In the genomic region with DNA sequence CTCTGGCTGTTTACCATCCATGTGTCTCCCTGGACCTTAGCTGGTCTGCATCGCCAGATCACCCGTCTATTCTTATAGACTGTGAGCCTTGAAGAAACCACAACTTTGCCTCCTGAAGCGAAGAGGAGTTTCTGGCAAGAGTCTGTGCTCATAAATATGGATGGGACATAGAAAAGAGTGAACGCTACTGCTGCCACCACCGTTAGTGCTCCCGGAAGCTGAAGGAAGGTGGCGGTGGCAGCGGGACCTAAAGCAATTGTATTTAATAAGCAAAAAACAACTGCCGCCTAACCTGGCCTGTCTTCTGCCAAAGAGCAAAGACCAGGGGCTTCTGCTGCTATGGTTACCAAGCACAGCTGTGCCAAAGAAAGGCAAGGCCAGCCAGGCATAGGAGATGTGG, we compare ENCODE assay signal across 10 mouse cellular contexts. TPM values are rescaled to one million over a fixed set of nuclear protein-coding genes. Genes with fewer than 3 reads are reported as not detected.
A peak's percentile ranks its signal among the peaks of the same experiment; 100 is the strongest.
DNase-seq lines count a peak whose midpoint lies in the region; ATAC-seq and TF ChIP-seq lines count a peak whose summit lies in the region.
"Had no signal": no experiment of that assay in that cellular context is flagged by ENCODE, and none has a peak within 500 bp of the region (broad histone marks: within the 10 kb centered on the region; RNA-seq: fewer than 3 reads in every experiment).

No protein-coding gene starts in this region.

- H3K4me2 ChIP-seq in stomach, embryonic 15.5 days = no peak overlapping the region
- H3K4me2 ChIP-seq in stomach, postnatal 0 days (replicated peaks; ENCODE audit: low read depth) = no peak overlapping the region
- no peak overlapping the region for H3K4me2 ChIP-seq in limb, embryonic 13.5 days (replicated peaks)
- H3K4me2 ChIP-seq: lung, embryonic 15.5 days had no signal

- H3K9ac ChIP-seq in stomach, embryonic 15.5 days = no peak overlapping the region
- H3K9ac ChIP-seq in stomach, postnatal 0 days (ENCODE audit: low read length) = no peak overlapping the region
- H3K9ac ChIP-seq in limb, embryonic 13.5 days = no peak overlapping the region
- H3K9ac ChIP-seq: lung, embryonic 15.5 days had no signal

- 87% methylated on average over 9 of the region's 9 CpGs for WGBS in stomach, embryonic 15.5 days
- WGBS in stomach, postnatal 0 days = 88% methylated on average over 9 of the region's 9 CpGs
- WGBS in limb, embryonic 13.5 days = 92% methylated on average over 9 of the region's 9 CpGs

- 0 out of 2 replicates have a peak overlapping the region, but pooled peaks have one; percentile 97 for H3K27ac ChIP-seq in stomach, embryonic 15.5 days
- H3K27ac ChIP-seq in stomach, postnatal 0 days (replicated peaks) = no peak overlapping the region
- H3K27ac ChIP-seq in limb, embryonic 13.5 days = peak overlapping the region; percentile 29; the same call in 1 of the 2 replicates

- ATAC-seq in frontal cortex, adult (ENCODE audit: low TSS enrichment) = peak; percentile 25; the same call in 1 of the 2 replicates
- ATAC-seq in stomach, embryonic 15.5 days (ENCODE audit: insufficient read depth, low FRiP score, low read depth) = no peak
- ATAC-seq in stomach, postnatal 0 days (ENCODE audit: low FRiP score, low TSS enrichment) = no peak
- ATAC-seq in limb, embryonic 13.5 days (ENCODE audit: low FRiP score, low read depth) = no peak

- no peaks in the 10 kb centered on the region for H3K36me3 ChIP-seq in stomach, embryonic 15.5 days
- no peaks in the 10 kb centered on the region for H3K36me3 ChIP-seq in stomach, postnatal 0 days (ENCODE audit: control insufficient read depth, insufficient read depth, low read length)
- no peaks in the 10 kb centered on the region for H3K36me3 ChIP-seq in limb, embryonic 13.5 days
- H3K36me3 ChIP-seq: G1E; lung, embryonic 15.5 days had no signal

- H3K9me3 ChIP-seq in stomach, embryonic 15.5 days = no peaks in the 10 kb centered on the region
- no peaks in the 10 kb centered on the region for H3K9me3 ChIP-seq in stomach, postnatal 0 days (ENCODE audit: control insufficient read depth, low read length)
- H3K9me3 ChIP-seq in limb, embryonic 13.5 days = 0 out of 2 replicates have a peak, but pooled peaks cover 4% of the 10 kb centered on the region
- H3K9me3 ChIP-seq: G1E; lung, embryonic 15.5 days had no signal

- H3K27me3 ChIP-seq in stomach, embryonic 15.5 days (replicated peaks) = no peaks in the 10 kb centered on the region
- H3K27me3 ChIP-seq in stomach, postnatal 0 days (ENCODE audit: control insufficient read depth, insufficient read depth, low read length) = no peaks in the 10 kb centered on the region
- H3K27me3 ChIP-seq in limb, embryonic 13.5 days = no peaks in the 10 kb centered on the region
- H3K27me3 ChIP-seq: lung, embryonic 15.5 days had no signal

- H3K4me3 ChIP-seq in stomach, embryonic 15.5 days (replicated peaks) = no peak overlapping the region
- no peak overlapping the region for H3K4me3 ChIP-seq in stomach, postnatal 0 days (ENCODE audit: low read depth, low read length)
- no peak overlapping the region for H3K4me3 ChIP-seq in limb, embryonic 13.5 days
- H3K4me3 ChIP-seq: lung, embryonic 15.5 days had no signal

- peaks cover 36% of the 10 kb centered on the region for H3K4me1 ChIP-seq in stomach, embryonic 15.5 days
- H3K4me1 ChIP-seq in stomach, postnatal 0 days (replicated peaks; ENCODE audit: control insufficient read depth, insufficient read depth) = peaks cover 5% of the 10 kb centered on the region; the same call in 1 of the 2 replicates
- peaks cover 74% of the 10 kb centered on the region for H3K4me1 ChIP-seq in limb, embryonic 13.5 days

- TF ChIP-seq CTCF in stomach, postnatal 0 days (IDR thresholded peaks at IDR 0.05; ENCODE audit: low read depth) = no peak

- no peak for TF ChIP-seq EP300 in stomach, postnatal 0 days (optimal IDR thresholded peaks at IDR 0.05)

- no peak for DNase-seq in frontal cortex, postnatal 14 days (ENCODE audit: low spot score in 2 of 2)
- DNase-seq in stomach, postnatal 0 days (ENCODE audit: low spot score) = no peak
- DNase-seq in spleen, postnatal 14 days (ENCODE audit: low spot score in 2 of 2) = no peak
- DNase-seq in retina, embryonic 14.5 days (ENCODE audit: low spot score) = no peak
- no peak for DNase-seq in lung, postnatal 25 days (ENCODE audit: low spot score)

RNA-seq across cellular contexts. Expression of a gene that starts 59.3 kb away (rescaled TPM):
- polyA plus RNA-seq in stomach, embryonic 15.5 days (2015; fragmentation: Nextera tagmentation; extraction: Ambion mirVana) = 0.71 and 0.72 TPM in 2 replicates
- polyA plus RNA-seq in stomach, postnatal 0 days (2015; fragmentation: Nextera tagmentation; extraction: Ambion mirVana) = 0.57 and 0.63 TPM in 2 replicates
- polyA plus RNA-seq in limb, embryonic 13.5 days (2015; fragmentation: Nextera tagmentation; extraction: Ambion mirVana) = 1.6 and 1.9 TPM in 2 replicates
- polyA plus RNA-seq: G1E had no signal
